Mouse (Mus musculus): ENCODE measurements around the gene Stx11.
A peak's percentile ranks its signal among the peaks of the same experiment; 100 is the strongest.

Gene Stx11

GRCm38 (mm10) chr10:12911981-12912530, 52.0 kb downstream of the Stx11 start:
- peak; percentile 49 for DNase-seq

GRCm38 (mm10) chr10:12911451-12911850, 52.6 kb downstream of the Stx11 start:
- DNase-seq, result no peak

- no peak for DNase-seq
These were observed 54.2 kb downstream of the Stx11 start for GRCm38 (mm10) chr10:12909891-12910290.

DNA sequence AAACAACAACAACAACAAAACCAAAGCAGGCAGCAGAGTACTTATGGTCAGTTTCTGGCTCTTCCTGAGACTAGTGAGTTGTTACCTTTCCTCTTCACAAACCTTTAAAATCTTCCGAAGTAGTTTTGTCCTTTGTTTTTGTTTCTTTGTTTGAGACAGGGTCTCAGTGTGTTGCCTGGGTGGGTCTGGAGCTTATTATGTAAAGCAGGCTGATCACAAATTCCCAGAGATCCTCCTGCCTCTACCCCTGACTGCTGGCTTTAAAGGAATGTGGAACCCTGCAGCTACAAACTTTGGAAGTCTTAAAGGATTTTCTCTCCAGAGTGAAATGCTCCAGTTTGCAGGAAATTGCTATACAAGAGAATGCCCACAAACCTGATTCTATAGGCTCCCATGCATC, 54.9 kb downstream of the Stx11 start:
- no peak for DNase-seq

DNA sequence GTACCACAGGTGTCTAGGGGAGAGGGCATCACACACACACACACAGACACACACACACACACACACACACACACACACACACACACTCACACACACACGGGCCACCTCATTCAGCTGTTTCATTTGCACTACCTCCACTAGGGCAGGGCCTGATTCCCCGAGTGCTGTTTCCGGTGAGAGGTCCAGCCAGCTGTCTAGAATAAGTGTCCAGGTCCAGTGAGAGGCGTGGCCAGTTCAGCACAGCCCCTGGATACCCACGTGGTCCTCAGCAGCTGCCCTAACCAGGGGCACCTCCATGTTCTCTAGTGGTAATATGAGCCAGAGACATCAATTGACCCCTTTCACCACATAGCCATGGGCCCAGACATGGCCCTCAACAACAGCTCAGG, 60.0 kb downstream of the Stx11 start:
- DNase-seq, result no peak

GRCm38 (mm10) chr10:12903440-12904139, 60.5 kb downstream of the Stx11 start:
- no peak for DNase-seq

DNA sequence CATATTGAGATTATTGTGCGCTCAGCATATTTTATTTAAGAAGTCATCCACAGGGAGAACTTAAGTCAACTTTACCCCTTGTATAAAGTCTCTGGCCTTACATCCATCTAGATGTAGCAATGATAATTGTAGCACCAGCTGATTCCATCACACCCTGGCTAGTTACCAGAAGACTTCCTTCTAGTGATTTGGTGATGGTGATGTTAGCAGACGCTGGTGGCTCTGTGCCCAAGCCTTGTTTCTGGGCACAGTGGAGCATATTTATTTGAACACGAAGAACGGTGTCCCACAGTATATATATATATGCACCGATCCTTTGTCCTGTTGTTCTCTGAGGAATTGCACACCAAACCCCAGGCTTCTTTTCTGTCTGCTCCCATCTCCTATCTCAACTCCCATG, 64.2 kb downstream of the Stx11 start:
- DNase-seq, result no peak

DNA sequence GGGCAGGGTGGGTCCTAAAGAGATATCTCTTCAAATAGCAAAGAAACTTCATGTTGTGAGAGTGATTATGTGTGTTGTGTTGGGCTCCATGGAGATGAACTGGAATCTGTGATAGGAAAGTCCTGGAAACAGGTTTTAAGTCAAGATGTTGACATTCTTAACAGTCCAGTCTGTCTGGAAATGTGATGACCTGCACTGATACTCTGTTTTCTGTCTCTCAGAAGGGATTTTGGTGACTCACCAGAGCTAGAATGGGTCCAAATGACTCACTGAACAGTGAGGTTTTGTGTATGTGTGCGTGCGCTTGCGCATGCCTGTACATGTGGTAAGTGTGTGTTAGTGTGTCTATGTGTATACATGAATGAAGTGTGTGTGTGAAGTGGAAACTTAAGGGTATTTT, 70.8 kb downstream of the Stx11 start:
- DNase-seq, result no peak

DNA sequence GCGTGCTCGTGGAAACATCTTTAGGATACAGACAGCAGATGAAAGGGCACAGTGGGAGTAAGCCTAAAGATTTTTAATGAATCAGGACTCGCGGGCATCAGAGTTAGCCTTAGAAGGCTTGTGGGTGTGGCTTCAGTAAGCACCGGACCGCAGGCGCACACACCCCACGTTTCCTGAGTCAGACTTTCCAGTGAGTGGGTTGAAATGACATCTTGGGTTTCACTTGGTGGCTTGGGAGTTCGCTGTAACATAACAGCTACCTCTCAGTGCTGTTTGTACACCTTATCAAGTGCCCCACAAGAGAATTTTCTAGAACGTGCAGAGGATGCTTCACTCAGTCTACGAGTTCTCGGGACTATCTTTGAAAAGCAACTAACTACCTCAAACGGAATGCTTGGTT, 75.7 kb downstream of the Stx11 start:
- no peak for DNase-seq

All from kidney, postnatal 14 days (tissue).